Mouse (Mus musculus): Measurements from ENCODE around the gene Zic5.

Gene Zic5

DNA sequence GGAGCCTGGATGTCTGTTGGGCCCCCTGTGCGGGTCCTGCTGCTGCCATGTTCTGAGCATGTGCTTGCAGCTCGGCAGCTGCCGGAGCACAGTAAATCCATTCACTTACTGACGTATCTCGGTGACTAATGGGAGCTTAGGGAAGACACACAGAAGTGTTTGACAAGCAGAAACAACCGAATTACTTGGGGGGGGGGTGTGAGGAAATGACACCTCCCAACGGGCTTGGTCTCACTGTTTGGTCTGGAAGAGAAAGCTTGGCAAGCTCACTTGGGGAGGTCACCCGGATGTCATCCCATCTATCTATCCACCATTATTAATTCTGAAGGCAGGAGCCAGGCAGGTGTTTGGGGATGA, 38.3 kb downstream of the Zic5 start:
- no peak for DNase-seq

DNA sequence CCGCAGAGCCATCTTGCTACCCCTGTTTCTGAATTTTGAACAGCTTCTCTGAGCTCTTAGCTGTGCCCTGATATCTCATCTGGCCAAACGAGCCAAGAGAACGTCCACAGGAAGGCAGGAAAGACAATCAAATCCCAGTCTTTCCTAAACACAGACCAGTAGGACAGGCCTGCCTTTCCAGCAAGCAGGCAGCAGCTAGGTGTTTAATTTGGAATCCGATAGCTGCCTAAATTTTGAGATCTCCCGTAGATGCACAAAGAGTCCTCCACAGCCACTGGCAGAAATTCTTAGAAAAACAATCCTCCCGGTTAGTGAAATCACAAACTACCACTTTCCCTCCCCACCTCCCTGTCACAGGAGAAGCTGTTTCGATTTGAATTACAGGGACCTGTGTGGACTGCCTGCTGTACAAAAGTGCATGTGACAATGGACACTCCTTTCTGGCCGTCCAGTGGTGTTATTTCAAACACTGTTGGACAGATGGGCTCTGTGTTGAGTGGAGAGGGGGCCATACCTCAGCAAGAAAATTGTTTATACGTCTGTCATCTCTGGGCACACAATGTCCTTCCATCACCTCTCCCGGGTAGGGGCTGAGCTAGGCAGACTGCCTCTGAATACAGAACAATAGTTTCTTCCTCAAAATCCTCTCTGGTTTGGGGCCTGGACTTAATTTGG, 38.8 kb downstream of the Zic5 start:
- DNase-seq: no peak

DNA sequence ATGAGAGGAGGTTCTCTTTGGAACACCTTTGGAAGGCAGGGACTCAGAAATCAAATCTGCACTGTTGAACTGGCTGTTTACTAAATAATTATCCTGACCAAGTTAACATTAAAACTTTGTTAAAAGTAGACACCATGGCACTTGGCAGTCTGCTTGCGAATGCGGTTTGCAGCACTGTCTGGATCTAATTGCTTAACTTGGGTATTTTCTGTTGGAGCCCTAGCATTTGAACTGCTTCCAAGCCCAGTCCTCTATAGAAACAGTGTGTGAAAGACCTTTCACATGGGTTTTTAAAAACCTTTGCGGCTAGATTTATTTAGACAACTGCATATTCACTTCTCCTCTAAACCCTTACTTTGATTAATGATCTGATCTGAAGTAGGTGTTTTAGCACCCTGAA, 41.0 kb downstream of the Zic5 start:
- no peak for DNase-seq

DNA sequence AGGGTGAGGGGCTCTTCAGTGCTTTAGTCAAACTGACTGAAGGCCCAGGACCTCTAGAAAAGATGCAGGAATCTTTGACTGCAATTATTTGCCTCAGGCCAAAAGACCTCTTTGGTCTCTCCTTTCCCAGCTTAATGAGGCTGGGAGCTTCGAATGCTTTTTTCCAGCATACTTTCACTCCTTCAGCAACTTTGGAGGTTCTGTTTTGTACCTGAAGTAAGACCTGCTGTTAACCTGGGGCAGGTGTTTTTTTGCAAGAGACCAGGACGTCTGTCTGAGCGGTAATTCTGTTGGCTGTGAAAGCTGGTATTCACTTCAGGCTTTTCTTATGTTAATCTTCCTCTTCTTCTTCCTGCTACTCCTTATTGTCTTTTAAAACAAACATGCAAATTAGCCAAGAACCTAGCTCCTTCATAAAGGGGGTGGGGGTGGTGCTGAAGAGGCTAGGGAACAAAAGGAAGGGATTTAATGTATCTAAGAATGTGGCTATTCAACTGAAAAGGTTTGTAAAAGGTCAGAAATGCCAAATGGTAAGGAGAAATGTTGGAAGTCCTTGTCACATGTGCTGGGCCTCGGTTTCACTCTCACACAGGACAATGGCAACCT, 49.2 kb downstream of the Zic5 start:
- DNase-seq: no peak

DNA sequence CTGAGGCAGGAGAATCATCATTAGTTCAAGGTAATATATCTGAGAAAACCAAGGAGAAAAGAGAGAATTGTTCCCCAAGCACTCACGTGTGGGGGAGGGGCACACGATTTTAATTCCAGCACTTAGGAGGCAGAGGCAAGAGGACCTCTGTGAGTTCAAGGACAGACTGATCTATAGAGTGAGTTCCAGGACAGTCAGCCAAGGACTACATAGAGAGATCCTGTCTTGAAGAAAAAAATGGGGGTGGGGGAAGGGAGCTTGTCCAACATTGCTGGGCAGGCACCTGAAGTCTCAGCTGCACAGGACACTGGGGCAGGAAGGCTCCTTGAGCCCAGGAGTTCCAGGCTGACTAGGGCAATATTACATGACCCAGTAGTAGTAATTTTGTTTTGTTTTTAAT, 50.7 kb downstream of the Zic5 start:
- DNase-seq: no peak

DNA sequence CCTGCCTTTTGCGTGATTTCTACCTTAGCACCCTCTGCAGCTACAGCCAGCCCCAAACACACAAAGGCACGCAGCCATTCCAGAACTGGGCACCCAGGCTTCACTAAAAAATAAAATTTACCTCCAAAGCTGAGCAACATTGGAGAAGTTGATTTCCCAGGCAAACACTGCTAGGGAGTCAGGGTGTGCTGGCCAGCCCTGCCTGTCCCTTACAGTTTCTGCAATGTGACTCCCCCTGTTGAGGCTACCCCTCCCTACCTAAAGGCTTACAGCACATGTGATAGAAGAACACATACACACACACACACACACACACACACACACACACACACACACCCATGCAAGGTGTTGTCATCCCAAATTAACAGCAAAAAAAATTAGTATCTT, 51.9 kb downstream of the Zic5 start:
- DNase-seq: no peak

DNA sequence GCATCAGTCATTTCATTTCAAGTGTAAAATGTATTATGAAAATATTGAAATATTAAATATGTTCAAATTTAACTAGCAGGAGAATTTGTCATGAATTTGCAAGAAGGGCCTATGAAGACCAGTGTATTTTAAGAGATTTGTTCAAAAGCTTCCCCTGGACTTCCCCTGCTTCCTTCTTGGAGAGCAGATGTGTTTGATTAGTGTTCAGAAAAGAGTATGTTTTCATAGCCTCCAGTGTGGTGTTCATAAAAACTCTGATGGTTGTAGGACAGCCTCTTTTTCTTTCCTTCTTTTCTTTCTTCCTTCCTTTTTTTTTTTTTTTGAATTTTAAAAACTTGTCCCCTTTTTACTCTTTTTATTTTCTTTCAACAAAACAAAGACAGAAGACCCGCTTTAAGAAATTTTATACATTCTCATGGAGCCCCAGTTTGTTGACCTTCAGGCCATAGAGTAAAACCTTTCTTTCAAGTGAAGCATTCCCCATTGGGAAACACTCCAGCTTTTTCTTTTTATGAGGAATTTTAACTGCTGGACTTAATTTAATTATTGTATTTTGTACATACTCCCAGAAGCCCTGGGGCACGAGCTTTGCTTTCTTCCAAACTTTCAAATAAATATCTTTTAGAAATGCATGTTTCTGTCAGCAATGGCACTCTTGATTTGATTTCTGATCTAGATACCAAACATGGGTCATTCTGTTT, 52.5 kb downstream of the Zic5 start:
- DNase-seq: no peak
